Mouse (Mus musculus): ENCODE measurements around the gene Sgcb. TPM values are rescaled to one million over a fixed set of nuclear protein-coding genes. Genes with fewer than 3 reads are reported as not detected.
A peak's percentile ranks its signal among the peaks of the same experiment; 100 is the strongest.

Sgcb gene
- 10 to 100 TPM; 23.3 to 30.5 (median 24.9) TPM for total RNA-seq (2022)

- peak; percentile 81 for DNase-seq
These were observed at the start of gene Sgcb for GRCm38 (mm10) chr5:73647261-73647900. TSS of gene Sgcb (minus strand) at chr5:73647790.

GRCm38 (mm10) chr5:73694254-73695015 is 46.8 kb upstream of the Sgcb start:
- DNase-seq, result no peak

GRCm38 (mm10) chr5:73693778-73694177 is 46.2 kb upstream of the Sgcb start:
- no peak for DNase-seq

GRCm38 (mm10) chr5:73691723-73692520 is 44.3 kb upstream of the Sgcb start:
- DNase-seq, result no peak

GRCm38 (mm10) chr5:73690146-73690545 is 42.6 kb upstream of the Sgcb start:
- no peak for DNase-seq

- no peak for DNase-seq
These were observed 41.0 kb upstream of the Sgcb start for GRCm38 (mm10) chr5:73688576-73688975.

- no peak for DNase-seq
These were observed 38.6 kb upstream of the Sgcb start for GRCm38 (mm10) chr5:73686149-73686548.

GRCm38 (mm10) chr5:73683706-73684409 is 36.3 kb upstream of the Sgcb start:
- DNase-seq, result no peak

GRCm38 (mm10) chr5:73683221-73683620 is 35.6 kb upstream of the Sgcb start:
- no peak for DNase-seq

- no peak for DNase-seq
These were observed 29.0 kb upstream of the Sgcb start for GRCm38 (mm10) chr5:73676626-73677025.

- DNase-seq, result no peak
These were observed 28.0 kb upstream of the Sgcb start for GRCm38 (mm10) chr5:73675604-73676003.

- DNase-seq, result no peak
These were observed 21.8 kb upstream of the Sgcb start for GRCm38 (mm10) chr5:73669386-73669785.

GRCm38 (mm10) chr5:73667877-73668276 is 20.3 kb upstream of the Sgcb start:
- DNase-seq, result no peak

GRCm38 (mm10) chr5:73666695-73667094 is 19.1 kb upstream of the Sgcb start:
- no peak for DNase-seq

GRCm38 (mm10) chr5:73651855-73652201 is 4.2 kb upstream of the Sgcb start:
- no peak for DNase-seq

GRCm38 (mm10) chr5:73651061-73651854 is 3.7 kb upstream of the Sgcb start, which contains the start of gene Spata18:
TSS of gene Spata18 (plus strand) at chr5:73651379.
- no peak for DNase-seq

- DNase-seq, result no peak
These were observed 2.9 kb upstream of the Sgcb start for GRCm38 (mm10) chr5:73650365-73650964.

GRCm38 (mm10) chr5:73642091-73642490 is 5.5 kb downstream of the Sgcb start:
- DNase-seq, result no peak

- no peak for DNase-seq
These were observed 6.5 kb downstream of the Sgcb start for GRCm38 (mm10) chr5:73641058-73641457.

GRCm38 (mm10) chr5:73637337-73638107 is 10.1 kb downstream of the Sgcb start:
- DNase-seq, result no peak

GRCm38 (mm10) chr5:73633141-73633540 is 14.4 kb downstream of the Sgcb start:
- no peak for DNase-seq
